Comparison of ENCODE assay signal across 8 mouse cellular contexts in the genomic region with DNA sequence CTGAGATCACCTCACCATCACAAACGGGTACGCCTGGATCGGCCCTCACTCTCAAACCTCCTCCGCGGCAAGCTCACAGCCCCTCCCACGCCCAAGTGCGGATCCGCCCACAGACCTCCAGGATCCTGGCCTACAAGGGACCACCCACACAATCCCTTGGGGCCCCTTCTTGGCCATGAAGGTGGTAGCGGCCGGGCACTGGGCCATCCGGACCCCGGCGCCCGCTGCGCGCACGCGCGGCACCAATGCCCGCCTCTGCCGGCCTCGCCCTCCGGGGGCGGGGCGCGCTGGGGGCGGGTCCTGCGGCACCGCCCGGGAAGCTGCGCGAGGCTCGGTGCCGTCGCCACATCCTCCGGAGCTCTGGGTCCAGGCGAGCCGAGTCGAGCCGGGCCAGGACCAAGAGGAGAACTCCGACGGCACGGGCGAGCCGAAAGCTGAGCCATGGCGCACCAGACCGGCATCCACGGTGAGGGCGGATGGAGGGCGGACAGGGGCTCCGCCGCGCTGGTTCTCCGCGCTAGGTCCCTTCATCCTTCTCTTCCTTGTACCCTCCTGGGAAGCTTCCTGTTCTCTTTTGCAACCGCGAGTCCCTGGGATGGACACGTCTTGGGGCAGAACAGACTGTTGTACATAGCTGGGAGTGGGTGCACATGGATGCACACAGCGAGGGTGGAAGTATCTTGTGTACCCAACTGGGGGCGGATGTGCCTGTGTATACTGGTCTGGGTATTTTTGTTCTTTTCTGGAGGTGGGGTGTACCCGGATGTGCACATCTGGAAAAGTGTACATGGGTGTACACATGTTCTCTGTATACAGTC. TPM values are rescaled to one million over a fixed set of nuclear protein-coding genes. Genes with fewer than 3 reads are reported as not detected.
DNase-seq lines count a peak whose midpoint lies in the region; ATAC-seq lines count a peak whose summit lies in the region.

A gene (plus strand): TSS at position 290 of the 818 bp plus-strand sequence.

- peak; percentile 96 for DNase-seq in R1 (ENCODE audit: low read depth, low spot score)
- DNase-seq in cerebellum, postnatal 25 days: peak; percentile 93 to 94
- peak; percentile 89 to 90 for DNase-seq in frontal cortex, postnatal 36 days (ENCODE audit: low spot score in 2 of 2)
- peak; percentile 85 for DNase-seq in left cerebral cortex, adult 11 months (ENCODE audit: low spot score)
- peak; percentile 93 to 98 for DNase-seq in lung, postnatal 4 days
- DNase-seq in retina, postnatal 7 days (ENCODE audit: low read depth, low spot score): peak; percentile 73
- peak; percentile 89 for DNase-seq in urinary bladder, adult 2 months (ENCODE audit: low spot score)

- H3K27me3 ChIP-seq in hindbrain, embryonic 15.5 days: 0 out of 2 replicates have a peak, but pooled peaks cover 3% of the 10 kb centered on the region

- peak within 1 kb of the TSS; percentile 72 for H3K9ac ChIP-seq in hindbrain, embryonic 15.5 days

- H3K4me3 ChIP-seq in hindbrain, embryonic 15.5 days: peak within 1 kb of the TSS; percentile 62

- no peaks in the 10 kb centered on the region for H3K36me3 ChIP-seq in hindbrain, embryonic 15.5 days

- peaks cover 50% of the 10 kb centered on the region for H3K4me1 ChIP-seq in hindbrain, embryonic 15.5 days (replicated peaks)

- H3K27ac ChIP-seq in hindbrain, embryonic 15.5 days (replicated peaks): peak within 1 kb of the TSS; percentile 77

- under 1% methylated on average over 61 of the region's 61 CpGs for whole genome bisulfite sequencing in hindbrain, embryonic 15.5 days

- peak within 1 kb of the TSS; percentile 58 for H3K4me2 ChIP-seq in hindbrain, embryonic 15.5 days

- peak; percentile 83 for ATAC-seq in hindbrain, embryonic 15.5 days (ENCODE audit: low FRiP score, low read depth)

- no peaks in the 10 kb centered on the region for H3K9me3 ChIP-seq in hindbrain, embryonic 15.5 days

RNA-seq across cellular contexts. Expression of the gene that starts here (rescaled TPM):
- 50.5 and 52.0 TPM in 2 replicates for polyA plus RNA-seq in hindbrain, embryonic 15.5 days (2015; fragmentation: Nextera tagmentation; extraction: Ambion mirVana)
- polyA plus RNA-seq in urinary bladder, adult 2 months (2012; rRNA removed): 33.1 and 35.7 TPM in 2 replicates

Comparison
In these comparisons a context has a peak if more than half of its experiments do, and no peak if none do; other contexts are left out.
1. Peak in every context shown above with its lines: DNase-seq, ATAC-seq, H3K4me3 ChIP-seq and H3K27ac ChIP-seq.